Mouse (Mus musculus) adrenal gland, postnatal 36 days (tissue): ENCODE data around the gene Col6a5. TPM values are rescaled to one million over a fixed set of nuclear protein-coding genes. Genes with fewer than 3 reads are reported as not detected.

Experiments
- DNase-seq, 2 experiments: peaks; one replicate each; pipeline ENCODE4 v3.0.0; 2021; ENCODE audit warnings: mixed read lengths in 1 of 2
- total RNA-seq, 2 experiments: library from RNA; stranded (reverse); gene quantifications; 2 replicates each; pipeline ENCODE4 v1.2.3; 2021

Gene Col6a5
- total RNA-seq, 2 experiments from 2014 or later, result 3.3 to 6.9 TPM

DNA sequence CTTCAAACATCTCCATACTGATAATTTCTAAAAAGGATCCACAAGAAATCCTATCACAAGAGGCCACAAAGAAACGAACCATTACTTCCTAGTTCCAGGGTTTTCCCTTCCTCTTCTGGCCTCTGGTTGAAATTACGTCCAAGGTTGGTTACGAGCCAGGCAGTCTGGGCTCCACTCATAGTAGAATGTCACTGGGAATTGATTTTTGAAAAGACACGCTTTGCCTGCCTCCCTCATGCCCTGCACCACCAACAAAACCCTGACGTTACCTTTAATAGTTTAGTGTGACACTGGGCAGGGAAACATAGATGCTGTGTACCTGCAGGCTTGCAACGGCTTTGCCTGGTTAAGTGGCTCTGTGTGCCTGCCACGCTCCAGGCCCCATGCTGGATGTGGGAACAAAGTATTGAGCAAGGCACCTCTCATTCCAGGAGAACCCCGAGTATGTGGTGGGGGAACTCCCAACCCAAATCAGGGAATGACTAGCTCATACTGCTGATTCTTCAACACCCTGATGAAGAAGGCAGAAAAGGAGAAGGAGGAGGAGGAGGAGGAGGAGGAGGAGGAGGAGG is 133.3 kb downstream of the Col6a5 start:
- no peak for DNase-seq

- no peak for DNase-seq
These were observed 139.7 kb downstream of the Col6a5 start for GRCm38 (mm10) chr9:105820711-105821110.

DNA sequence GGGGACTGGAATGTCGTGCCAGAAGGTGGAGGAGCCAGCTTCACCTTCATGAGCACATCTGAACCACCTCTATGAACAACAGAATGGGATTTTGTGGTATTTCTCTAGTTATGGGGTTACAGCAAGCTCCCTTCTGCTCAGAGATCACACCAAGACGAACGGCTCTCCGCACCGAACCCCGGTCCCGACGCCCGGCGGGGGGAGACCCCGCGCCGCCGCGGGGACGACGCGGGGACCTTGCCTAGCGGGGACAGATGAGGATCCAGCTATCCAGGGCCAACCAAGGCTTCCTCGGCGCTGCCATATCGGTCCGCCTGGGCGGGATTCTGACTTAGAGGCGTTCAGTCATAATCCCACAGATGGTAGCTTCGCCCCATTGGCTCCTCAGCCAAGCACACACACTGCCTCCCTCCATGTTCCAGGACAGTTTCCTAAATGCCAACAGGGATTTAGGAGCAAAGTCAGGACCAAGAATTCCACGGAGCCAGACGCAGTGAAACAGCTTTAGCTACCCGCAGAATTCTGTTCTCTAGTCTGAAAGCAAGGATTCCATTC is 141.2 kb downstream of the Col6a5 start:
- no peak for DNase-seq

- DNase-seq, result peak; percentile 11 to 40
These were observed 146.0 kb downstream of the Col6a5 start for GRCm38 (mm10) chr9:105814436-105814835.

DNA sequence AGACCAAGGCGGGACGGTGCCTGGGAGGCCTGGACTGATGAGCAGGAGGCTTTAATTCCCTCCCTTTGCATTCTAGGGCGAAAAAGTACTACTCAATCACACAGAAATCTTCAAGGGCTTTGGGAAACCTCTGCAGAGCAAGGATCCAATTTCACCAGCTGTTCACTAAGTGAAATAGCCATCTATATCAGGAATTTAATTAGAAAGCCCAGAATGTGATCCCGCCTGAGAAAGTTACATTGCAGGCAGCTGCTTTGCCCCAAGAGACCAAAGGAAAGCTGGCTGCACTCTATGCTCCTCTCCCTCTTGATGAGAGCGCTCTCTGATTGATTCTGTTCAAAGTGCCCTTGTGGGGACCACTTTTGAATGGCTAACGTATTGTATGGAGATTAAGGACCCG is 149.0 kb downstream of the Col6a5 start:
- no peak for DNase-seq

- no peak for DNase-seq
These were observed 151.4 kb downstream of the Col6a5 start for GRCm38 (mm10) chr9:105808920-105809505.

Other genes with a start within 250 kb of the Col6a5 start
- gene Col6a6, start 132.5 kb downstream of the Col6a5 start, total RNA-seq, result 1 to 10 TPM; 1.6 to 3.3 TPM
- under 1 TPM; 0.36 to 0.46 TPM for gene Col6a4, start 136.1 kb upstream of the Col6a5 start, total RNA-seq
- gene Glyctk, start 197.5 kb upstream of the Col6a5 start, total RNA-seq, result 1 to 10 TPM; 2.3 to 2.4 TPM
- gene Wdr82, start 210.3 kb upstream of the Col6a5 start, total RNA-seq, result 10 to 100 TPM; 74.4 to 81.3 TPM
- gene Ppm1m, start 239.1 kb upstream of the Col6a5 start, total RNA-seq, result 100 to 1,000 TPM in 1 of 2 experiments, 10 to 100 TPM in 1; 90.8 to 117 TPM
- gene Twf2, start 242.5 kb upstream of the Col6a5 start, total RNA-seq, result 100 to 1,000 TPM in 1 of 2 experiments, 10 to 100 TPM in 1; 64.8 to 117 TPM